Mouse (Mus musculus) kidney, adult 2 months (tissue): ENCODE data around the gene Frat2. TPM values are rescaled to one million over a fixed set of nuclear protein-coding genes. Genes with fewer than 3 reads are reported as not detected.

Source experiments
- DNase-seq: peaks from one replicate; pipeline ENCODE4 v3.0.0; 2021
- H3K27ac ChIP-seq: fragments of 200-500 bp; 2 replicates; pipeline ENCODE4 v1.5.1; 2012; ENCODE audit warnings: low read depth, low read length, control low read depth, inconsistent platforms; ENCODE audit not compliant: insufficient read depth
- H3K27me3 ChIP-seq: fragments of 200-500 bp; replicated peaks from 2 replicates; pipeline ENCODE4 v1.6.1; 2012; ENCODE audit warnings: mild to moderate bottlenecking, moderate library complexity, low read length, inconsistent platforms; ENCODE audit not compliant: control insufficient read depth, insufficient read depth
- H3K36me3 ChIP-seq: fragments of 200-500 bp; 2 replicates; pipeline ENCODE4 v1.6.1; 2012; ENCODE audit warnings: mild to moderate bottlenecking, moderate library complexity, low read length, inconsistent platforms; ENCODE audit not compliant: control insufficient read depth, insufficient read depth
- H3K4me1 ChIP-seq: fragments of 200-500 bp; 2 replicates; pipeline ENCODE4 v1.6.1; 2011; ENCODE audit warnings: low read length; ENCODE audit not compliant: control insufficient read depth, insufficient read depth
- H3K4me3 ChIP-seq: fragments of 200-500 bp; 2 replicates; pipeline ENCODE4 v1.5.1; 2011; ENCODE audit warnings: mild to moderate bottlenecking, low read depth, low read length, control low read depth; ENCODE audit not compliant: insufficient read depth
- CTCF ChIP-seq: fragments of 200-500 bp; conservative IDR thresholded peaks from 2 replicates; pipeline ENCODE4 v1.5.1; 2011; ENCODE audit warnings: low read depth, mild to moderate bottlenecking, control low read depth, low read length, moderate library complexity, mixed read lengths; ENCODE audit not compliant: insufficient read depth, insufficient read length
- POLR2A ChIP-seq: fragments of 200-500 bp; IDR thresholded peaks from one replicate; pipeline ENCODE4 v1.6.1; 2011; ENCODE audit warnings: low read depth, low read length, control low read depth
- WGBS: fragments of 180-500 bp; shearing (Covaris S2); methylation state at CpG from one replicate; pipeline ENCODE4 v1.1.7; 2018; 5-methylcytosine and 5-hydroxymethylcytosine counted together
- polyA plus RNA-seq: library from polyadenylated mRNA; depleted of rRNA; stranded (reverse); fragments of >200 nt; gene quantifications from 2 replicates; pipeline ENCODE4 v1.2.3, GENCODE M21; 2012; rRNA removed

Frat2 gene
- polyA plus RNA-seq = 1.4 TPM in 2 replicates

- under 1% methylated on average over 72 of the region's 72 CpGs for WGBS
- Histone ChIP-seq H3K36me3 (no peaks in the 10 kb centered on the region), H3K4me3 (peak within 1 kb of the TSS; percentile 83), H3K27me3 (no peaks in the 10 kb centered on the region), H3K4me1 (no peaks in the 10 kb centered on the region), H3K27ac (peak within 1 kb of the TSS; percentile 97)
- TF ChIP-seq POLR2A (no peak), CTCF (no peak)
- peak; percentile 91 for DNase-seq
These were observed at the start of gene Frat2 for GRCm38 (mm10) chr19:41847992-41848851. Frat2 (minus strand) TSS chr19:41848132.

GRCm38 (mm10) chr19:41896319-41896711, 48.4 kb upstream of the Frat2 start:
- no peak for DNase-seq
- Histone ChIP-seq H3K36me3 (no peaks in the 10 kb centered on the region), H3K27me3 (no peaks in the 10 kb centered on the region), H3K4me1 (no peaks in the 10 kb centered on the region; the same call in 1 of the 2 replicates), H3K4me3 (peak overlapping the region; percentile 58), H3K27ac (no peak overlapping the region)
- no peak for TF ChIP-seq POLR2A
- no peak for TF ChIP-seq CTCF
- WGBS = 10% methylated on average over 18 of the region's 18 CpGs

- under 1% methylated on average over 46 of the region's 46 CpGs for WGBS
- peak; percentile 93 for DNase-seq
- no peaks in the 10 kb centered on the region; the same call in 1 of the 2 replicates for H3K4me1 ChIP-seq
- H3K4me3 ChIP-seq = peak within 1 kb of the TSS; percentile 58
- H3K36me3 ChIP-seq = no peaks in the 10 kb centered on the region
- H3K27ac ChIP-seq = no peak within 1 kb of the TSS
- H3K27me3 ChIP-seq = no peaks in the 10 kb centered on the region
- TF ChIP-seq CTCF (no peak), POLR2A (no peak)
These were observed 47.8 kb upstream of the Frat2 start, which contains the start of gene Rrp12 for GRCm38 (mm10) chr19:41895460-41896318. Rrp12 (minus strand) TSS chr19:41896173.

- DNase-seq = no peak
- TF ChIP-seq POLR2A (no peak), CTCF (no peak)
- Histone ChIP-seq H3K27ac (no peak overlapping the region), H3K36me3 (no peaks in the 10 kb centered on the region), H3K4me3 (0 out of 2 replicates have a peak overlapping the region, but pooled peaks have one; percentile 58), H3K27me3 (no peaks in the 10 kb centered on the region), H3K4me1 (no peaks in the 10 kb centered on the region; the same call in 1 of the 2 replicates)
- 22% methylated on average over 7 of the region's 7 CpGs for WGBS
These were observed 47.0 kb upstream of the Frat2 start for GRCm38 (mm10) chr19:41894959-41895358.

GRCm38 (mm10) chr19:41888191-41888590, 40.3 kb upstream of the Frat2 start:
- H3K27me3 ChIP-seq = no peaks in the 10 kb centered on the region
- TF ChIP-seq CTCF (no peak), POLR2A (no peak)
- H3K4me3 ChIP-seq = no peak overlapping the region
- DNase-seq = peak; percentile 37
- H3K36me3 ChIP-seq = no peaks in the 10 kb centered on the region
- H3K27ac ChIP-seq = no peak overlapping the region
- no peaks in the 10 kb centered on the region for H3K4me1 ChIP-seq

- H3K4me1 ChIP-seq = no peaks in the 10 kb centered on the region
- no peak for TF ChIP-seq CTCF
- no peak for TF ChIP-seq POLR2A
- H3K36me3 ChIP-seq = no peaks in the 10 kb centered on the region
- no peak for DNase-seq
- H3K27ac ChIP-seq = no peak overlapping the region
- no peaks in the 10 kb centered on the region for H3K27me3 ChIP-seq
- 95% methylated on average over 9 of the region's 9 CpGs for WGBS
- no peak overlapping the region for H3K4me3 ChIP-seq
These were observed 36.0 kb upstream of the Frat2 start for GRCm38 (mm10) chr19:41883882-41884281.
